Mouse (Mus musculus) liver, embryonic 11.5 days (tissue): ENCODE measurements around the gene Tlr12. TPM values are rescaled to one million over a fixed set of nuclear protein-coding genes. Genes with fewer than 3 reads are reported as not detected.
"Not testable (repeated sequence)": the region's sequence is repeated elsewhere in the genome, so short reads cannot be mapped to it uniquely, and the experiment has no call there.

Experiments used
- ATAC-seq: fragments of 200-750 bp; cut with Nextera tagmentation; replicated peaks from 2 replicates; pipeline ENCODE4 v1.8.0; 2017; ENCODE audit warnings: moderate number of reproducible peaks, mild to moderate bottlenecking, moderate TSS enrichment, moderate library complexity; ENCODE audit not compliant: low FRiP score
- DNase-seq: peaks from one replicate; pipeline ENCODE4 v3.0.0-alpha.2; 2017; ENCODE audit warnings: low spot score
- H3K27ac ChIP-seq: fragments of 300-500 bp; sonication (generic); 2 replicates; pipeline ENCODE4 v1.5.1; 2014; ENCODE audit warnings: mild to moderate bottlenecking, low read depth, low read length, control low read depth
- H3K27me3 ChIP-seq: fragments of 300-500 bp; sonication (generic); replicated peaks from 2 replicates; pipeline ENCODE4 v1.6.1; 2014; ENCODE audit warnings: low read length, mixed read lengths; ENCODE audit not compliant: control insufficient read depth, insufficient read depth
- H3K36me3 ChIP-seq: fragments of 300-500 bp; sonication (generic); 2 replicates; pipeline ENCODE4 v1.6.1; 2014; ENCODE audit warnings: mild to moderate bottlenecking, low read length, moderate library complexity, mixed read lengths; ENCODE audit not compliant: control insufficient read depth, insufficient read depth
- H3K4me1 ChIP-seq: fragments of 300-500 bp; sonication (generic); replicated peaks from 2 replicates; pipeline ENCODE4 v1.6.1; 2014; ENCODE audit warnings: low read length, mixed read lengths; ENCODE audit not compliant: control insufficient read depth, insufficient read depth
- H3K4me2 ChIP-seq: fragments of 300-500 bp; sonication (generic); 2 replicates; pipeline ENCODE4 v1.6.1; 2014; ENCODE audit warnings: mild to moderate bottlenecking, control low read depth, moderate library complexity
- H3K4me3 ChIP-seq: fragments of 300-500 bp; sonication (generic); 2 replicates; pipeline ENCODE4 v1.5.1; 2014; ENCODE audit warnings: low read depth, low read length, control low read depth
- H3K9ac ChIP-seq: fragments of 300-500 bp; sonication (generic); 2 replicates; pipeline ENCODE4 v1.6.1; 2014; ENCODE audit warnings: low read depth, low read length, control low read depth
- H3K9me3 ChIP-seq: fragments of 300-500 bp; sonication (generic); 2 replicates; pipeline ENCODE4 v1.6.1; 2016; ENCODE audit warnings: low read length, inconsistent platforms, mixed read lengths; ENCODE audit not compliant: control insufficient read depth
- WGBS: fragments of 180-500 bp; shearing (Covaris S2); extraction: QIAGEN DNeasy Blood & Tissue Kit; methylation state at CpG from one replicate; pipeline ENCODE4 v1.1.7; 2014; 5-methylcytosine and 5-hydroxymethylcytosine counted together
- polyA plus RNA-seq: library from polyadenylated mRNA; unstranded; fragments of >200 nt; fragmentation: Nextera tagmentation; extraction: Ambion mirVana; gene quantifications from 2 replicates; pipeline ENCODE4 v1.2.1, GENCODE M21; 2014

Tlr12 gene
- polyA plus RNA-seq, 1 experiment from 2014 or later = 0.88 TPM

- H3K27me3 ChIP-seq, H3K36me3 ChIP-seq, H3K9me3 ChIP-seq, H3K9ac ChIP-seq, H3K4me2 ChIP-seq, DNase-seq, ATAC-seq, H3K4me1 ChIP-seq, H3K27ac ChIP-seq, H3K4me3 ChIP-seq: not testable (repeated sequence)
- 77% methylated on average over 3 of the region's 3 CpGs for WGBS
These were observed 6.7 kb downstream of the Tlr12 start for GRCm38 (mm10) chr4:128611726-128612125.

DNA sequence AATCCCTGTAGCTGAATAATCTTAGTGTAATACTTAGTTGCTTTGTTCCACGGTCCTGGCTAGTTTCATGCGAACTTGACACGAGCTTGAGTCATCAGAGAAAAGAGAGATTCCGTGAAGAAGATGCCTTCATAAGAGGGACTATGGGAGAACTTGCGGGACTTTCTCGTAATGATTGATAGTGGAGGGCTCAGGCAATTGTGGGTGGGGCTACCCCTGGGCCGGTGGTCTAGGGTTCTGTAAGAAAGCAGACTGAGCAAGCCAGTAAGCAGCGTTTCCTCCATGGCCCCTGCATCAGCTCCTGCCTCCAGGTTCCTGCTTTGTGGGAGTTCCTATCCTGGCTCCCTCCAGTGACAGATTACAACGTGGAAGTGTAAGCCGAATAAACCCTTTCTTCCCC, 7.7 kb downstream of the Tlr12 start:
- 29% methylated on average over 10 of the region's 10 CpGs for WGBS
- H3K27ac ChIP-seq = peak overlapping the region; percentile 49; the same call in 1 of the 2 replicates
- peak overlapping the region; percentile 46; the same call in 1 of the 2 replicates for H3K9ac ChIP-seq
- H3K4me3 ChIP-seq = peak overlapping the region; percentile 62
- no peaks in the 10 kb centered on the region for H3K27me3 ChIP-seq
- peaks cover 8% of the 10 kb centered on the region for H3K4me1 ChIP-seq
- H3K36me3 ChIP-seq = no peaks in the 10 kb centered on the region
- H3K9me3 ChIP-seq = no peaks in the 10 kb centered on the region
- ATAC-seq (no peak), DNase-seq (no peak)
- H3K4me2 ChIP-seq = peak overlapping the region; percentile 91

DNA sequence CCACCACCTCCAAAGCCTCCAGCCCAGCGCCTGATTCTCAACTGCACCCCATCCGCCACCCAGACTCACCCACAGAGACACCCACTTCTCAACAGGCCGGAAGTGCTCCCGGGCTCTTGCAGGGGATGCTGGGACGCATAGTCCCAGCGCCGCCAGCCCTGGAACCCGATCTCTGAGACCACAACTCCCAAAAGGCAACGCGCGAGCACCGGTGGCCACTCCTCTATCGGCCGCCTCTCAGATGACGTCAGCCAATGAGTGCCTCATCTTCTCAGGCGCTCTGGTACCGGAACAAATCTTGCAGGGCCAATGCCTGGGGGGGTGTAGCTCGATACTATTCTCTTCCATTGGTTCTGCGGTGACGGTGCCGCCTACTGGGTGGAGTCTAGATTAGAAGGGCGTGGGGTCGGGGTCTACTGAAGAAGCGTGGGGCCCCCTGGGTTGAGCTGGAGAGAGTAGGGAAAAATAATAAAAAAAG, 8.5 kb downstream of the Tlr12 start, which contains the start of gene Zscan20:
TSS of gene Zscan20 (minus strand) at position 174 of the 478 bp plus-strand sequence.
- Histone ChIP-seq H3K27me3 (no peaks in the 10 kb centered on the region), H3K36me3 (no peaks in the 10 kb centered on the region), H3K9ac (peak within 1 kb of the TSS; percentile 68), H3K9me3 (no peaks in the 10 kb centered on the region), H3K27ac (peak within 1 kb of the TSS; percentile 49; the same call in 1 of the 2 replicates), H3K4me1 (peaks cover 8% of the 10 kb centered on the region), H3K4me3 (peak within 1 kb of the TSS; percentile 62), H3K4me2 (peak within 1 kb of the TSS; percentile 91)
- DNase-seq = peak; percentile 94
- ATAC-seq = peak; percentile 95
- WGBS = under 1% methylated on average over 24 of the region's 24 CpGs

DNA sequence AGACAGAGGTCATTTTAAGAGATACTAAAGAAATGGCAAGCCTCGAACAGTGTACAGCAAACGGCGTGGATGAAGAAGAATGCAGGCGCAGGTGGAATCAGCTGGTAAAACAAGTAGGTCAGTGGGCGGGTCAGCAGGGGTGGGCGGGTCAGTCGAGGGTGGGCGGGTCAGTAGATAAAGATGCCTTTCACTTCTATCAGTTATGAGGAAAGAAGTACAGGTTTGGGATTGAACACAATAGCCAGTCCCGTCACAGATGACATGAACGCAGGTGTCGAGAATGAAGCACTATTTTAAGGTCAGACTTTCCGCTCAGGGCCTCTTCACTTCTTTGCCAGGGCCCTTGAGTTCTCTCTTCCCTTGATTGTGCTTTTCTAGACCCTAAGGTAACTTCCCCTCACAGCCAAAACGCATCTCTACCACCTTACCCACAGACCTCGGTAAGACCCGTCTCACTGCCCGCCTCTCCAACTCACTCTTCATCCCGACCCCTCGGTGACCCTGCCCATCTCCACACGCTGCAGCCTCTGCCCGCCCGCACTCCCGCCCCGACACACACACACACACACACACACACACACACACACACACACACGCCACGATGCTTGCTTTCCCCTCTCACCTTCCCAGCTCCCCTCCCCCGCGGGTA, 9.0 kb downstream of the Tlr12 start:
- Histone ChIP-seq H3K4me1 (peaks cover 8% of the 10 kb centered on the region), H3K27me3 (no peaks in the 10 kb centered on the region), H3K9me3 (no peaks in the 10 kb centered on the region), H3K4me3 (peak overlapping the region; percentile 62), H3K9ac (peak overlapping the region; percentile 68), H3K27ac (no peak overlapping the region), H3K4me2 (peak overlapping the region; percentile 91), H3K36me3 (no peaks in the 10 kb centered on the region)
- DNase-seq (peak; percentile 42), ATAC-seq (peak; percentile 10)
- 10% methylated on average over 27 of the region's 27 CpGs for WGBS

DNA sequence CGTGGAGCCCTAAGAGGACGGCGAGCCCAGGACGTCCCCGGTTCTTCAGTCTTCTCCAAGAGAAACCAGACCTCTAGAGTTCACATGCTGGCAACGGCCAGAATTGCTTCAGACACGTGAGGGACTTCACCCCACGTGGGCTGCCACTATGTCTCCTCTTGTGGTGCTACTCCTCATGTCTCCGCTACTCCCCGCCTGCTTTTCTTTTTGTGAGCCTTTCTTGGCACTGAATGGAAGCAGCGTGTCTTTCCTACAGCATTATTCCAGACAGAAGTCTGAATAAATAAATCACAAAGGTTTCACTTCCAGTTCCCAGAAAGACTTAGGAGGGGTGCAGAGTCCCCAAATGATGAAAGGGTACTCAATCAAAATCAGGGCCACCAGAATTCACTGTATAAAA, 10.8 kb downstream of the Tlr12 start:
- no peaks in the 10 kb centered on the region for H3K27me3 ChIP-seq
- no peaks in the 10 kb centered on the region for H3K36me3 ChIP-seq
- WGBS = 89% methylated on average over 11 of the region's 11 CpGs
- no peak overlapping the region for H3K27ac ChIP-seq
- H3K9ac ChIP-seq = no peak overlapping the region
- DNase-seq (no peak), ATAC-seq (no peak)
- H3K9me3 ChIP-seq = no peaks in the 10 kb centered on the region
- peaks cover 8% of the 10 kb centered on the region for H3K4me1 ChIP-seq
- H3K4me2 ChIP-seq = no peak overlapping the region
- H3K4me3 ChIP-seq = no peak overlapping the region

DNA sequence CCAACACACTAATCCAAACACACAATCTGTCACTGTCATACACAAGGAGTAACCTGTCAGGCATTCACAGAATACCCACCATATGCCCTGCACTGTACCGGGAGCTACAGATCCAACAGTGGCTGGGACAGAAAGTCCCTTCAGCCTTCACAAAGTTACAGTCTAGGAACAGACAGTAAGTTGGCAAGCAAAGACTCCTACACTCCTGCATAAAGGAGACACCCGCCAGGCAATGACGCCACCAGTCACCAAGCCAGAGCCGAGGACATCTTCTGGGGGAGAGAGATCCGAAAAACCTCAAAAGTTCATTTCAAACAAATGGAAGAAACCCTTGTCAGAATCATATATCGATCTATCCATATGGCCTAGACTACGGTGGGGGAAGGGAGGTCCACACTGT, 11.8 kb downstream of the Tlr12 start:
- H3K27ac ChIP-seq = no peak overlapping the region
- ATAC-seq (no peak), DNase-seq (no peak)
- no peak overlapping the region for H3K4me2 ChIP-seq
- 90% methylated on average over 7 of the region's 7 CpGs for WGBS
- no peaks in the 10 kb centered on the region for H3K9me3 ChIP-seq
- H3K4me3 ChIP-seq = no peak overlapping the region
- H3K27me3 ChIP-seq = no peaks in the 10 kb centered on the region
- peaks cover 8% of the 10 kb centered on the region for H3K4me1 ChIP-seq
- no peaks in the 10 kb centered on the region for H3K36me3 ChIP-seq
- no peak overlapping the region for H3K9ac ChIP-seq

GRCm38 (mm10) chr4:128597801-128598560, 20.4 kb downstream of the Tlr12 start:
- H3K9ac ChIP-seq = no peak overlapping the region
- no peaks in the 10 kb centered on the region; the same call in 1 of the 2 replicates for H3K36me3 ChIP-seq
- no peak overlapping the region for H3K4me3 ChIP-seq
- H3K4me2 ChIP-seq = no peak overlapping the region
- no peak for DNase-seq
- no peak for ATAC-seq
- WGBS = 72% methylated on average over 12 of the region's 12 CpGs
- no peaks in the 10 kb centered on the region for H3K9me3 ChIP-seq
- H3K4me1 ChIP-seq = peaks cover 3% of the 10 kb centered on the region
- no peak overlapping the region for H3K27ac ChIP-seq
- H3K27me3 ChIP-seq = no peaks in the 10 kb centered on the region

GRCm38 (mm10) chr4:128594062-128594461, 24.4 kb downstream of the Tlr12 start:
- no peak for ATAC-seq
- H3K9me3 ChIP-seq = no peaks in the 10 kb centered on the region
- peaks cover 3% of the 10 kb centered on the region for H3K4me1 ChIP-seq
- WGBS = 73% methylated on average over 5 of the region's 5 CpGs
- no peak for DNase-seq
- no peak overlapping the region for H3K4me3 ChIP-seq
- H3K27ac ChIP-seq = no peak overlapping the region
- H3K36me3 ChIP-seq = peaks cover 11% of the 10 kb centered on the region; the same call in 1 of the 2 replicates
- H3K27me3 ChIP-seq = no peaks in the 10 kb centered on the region
- H3K4me2 ChIP-seq = no peak overlapping the region
- no peak overlapping the region for H3K9ac ChIP-seq
